Mouse (Mus musculus) spleen, postnatal 4 days (tissue): Measurements from ENCODE around the gene Mnat1.
A peak's percentile ranks its signal among the peaks of the same experiment; 100 is the strongest.
"Not testable (repeated sequence)": the region's sequence is repeated elsewhere in the genome, so short reads cannot be mapped to it uniquely, and the experiment has no call there.

Source experiments
- DNase-seq, 2 experiments: peaks; one replicate each; pipeline ENCODE4 v3.0.0; 2022; ENCODE audit warnings: low spot score in 2 of 2

The Mnat1 gene

DNA sequence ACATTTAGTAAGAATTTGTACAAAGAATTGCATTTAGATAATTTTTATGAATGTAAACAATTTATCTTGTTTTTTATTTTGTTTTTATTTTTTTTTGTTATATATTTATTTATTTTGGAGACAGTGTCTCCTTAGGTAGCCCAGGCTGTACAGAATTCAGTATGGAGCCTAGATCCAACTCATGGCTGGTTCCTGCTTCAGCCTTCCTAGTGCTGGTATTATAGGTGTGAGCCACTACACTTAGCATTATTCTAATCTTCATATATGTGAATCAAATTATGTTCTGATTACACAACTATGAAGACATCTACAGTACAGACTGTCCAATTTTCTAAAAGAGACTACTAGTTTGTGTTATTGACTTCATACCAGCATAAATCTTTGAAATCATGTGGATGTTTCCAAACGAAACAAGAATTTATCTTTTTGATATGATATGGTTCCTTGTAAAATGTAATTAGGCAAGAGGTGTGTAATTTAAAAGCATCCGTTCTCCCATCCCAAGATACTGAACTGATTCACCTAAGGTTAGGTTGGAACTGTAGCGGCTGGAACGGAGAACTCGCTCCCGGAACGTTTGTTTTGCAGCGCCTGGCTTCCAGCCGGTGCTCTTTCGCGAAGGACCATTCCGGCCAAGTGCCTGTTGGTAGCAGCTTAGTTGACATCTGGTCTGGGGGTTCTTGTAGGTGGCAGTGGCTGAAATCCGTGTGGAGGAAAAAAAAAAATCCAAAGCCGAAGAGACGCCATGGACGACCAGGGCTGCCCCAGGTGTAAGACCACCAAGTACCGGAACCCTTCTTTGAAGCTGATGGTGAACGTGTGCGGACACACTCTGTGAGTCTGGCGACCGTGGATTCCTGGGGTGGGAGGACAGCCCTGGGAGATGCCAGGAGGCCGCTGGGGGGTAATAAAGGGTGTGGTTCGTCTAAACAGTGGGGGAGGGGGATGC is at the start of gene Mnat1:
Gene Mnat1 (plus strand): TSS at position 625 of the 949 bp plus-strand sequence.
- peak; percentile 78 to 92 for DNase-seq

DNA sequence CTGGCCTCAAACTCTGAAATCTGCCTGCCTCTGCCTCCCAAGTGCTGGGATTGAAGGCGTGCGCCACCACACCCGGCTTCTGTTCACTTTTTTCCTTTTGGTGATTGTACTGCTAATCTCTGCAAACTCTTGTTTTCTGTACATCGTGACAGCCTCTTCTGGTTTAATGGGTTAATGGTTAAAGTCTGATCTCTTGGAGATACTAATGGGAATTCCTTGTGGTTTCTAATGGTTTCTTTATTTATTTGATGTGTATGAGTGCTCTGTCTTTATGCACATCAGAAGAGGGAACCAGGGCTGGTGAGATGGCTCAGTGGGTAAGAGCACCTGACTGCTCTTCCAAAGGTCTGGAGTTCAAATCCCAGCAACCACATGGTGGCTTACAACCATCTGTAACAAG is 41.7 kb upstream of the Mnat1 start:
- not testable (repeated sequence) for DNase-seq

DNA sequence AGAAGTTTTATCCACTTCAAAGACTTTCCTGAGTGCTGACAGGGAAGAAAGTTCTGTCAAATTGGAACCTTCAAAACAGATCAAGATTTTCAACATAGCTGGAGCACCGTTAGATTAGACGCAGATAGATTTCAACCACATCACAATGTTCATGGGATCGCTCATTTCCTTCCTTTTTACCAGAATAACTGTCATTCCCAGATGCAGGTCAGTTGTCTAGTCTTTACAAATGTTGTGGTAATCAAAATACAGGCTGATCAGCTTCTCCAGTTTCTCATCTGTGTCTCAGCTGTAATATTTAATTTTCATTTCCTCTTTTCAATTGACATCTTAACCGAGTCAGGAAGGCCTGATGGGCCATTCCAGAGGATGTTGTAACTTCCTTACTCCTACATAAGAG is 39.7 kb upstream of the Mnat1 start:
- DNase-seq = no peak

DNA sequence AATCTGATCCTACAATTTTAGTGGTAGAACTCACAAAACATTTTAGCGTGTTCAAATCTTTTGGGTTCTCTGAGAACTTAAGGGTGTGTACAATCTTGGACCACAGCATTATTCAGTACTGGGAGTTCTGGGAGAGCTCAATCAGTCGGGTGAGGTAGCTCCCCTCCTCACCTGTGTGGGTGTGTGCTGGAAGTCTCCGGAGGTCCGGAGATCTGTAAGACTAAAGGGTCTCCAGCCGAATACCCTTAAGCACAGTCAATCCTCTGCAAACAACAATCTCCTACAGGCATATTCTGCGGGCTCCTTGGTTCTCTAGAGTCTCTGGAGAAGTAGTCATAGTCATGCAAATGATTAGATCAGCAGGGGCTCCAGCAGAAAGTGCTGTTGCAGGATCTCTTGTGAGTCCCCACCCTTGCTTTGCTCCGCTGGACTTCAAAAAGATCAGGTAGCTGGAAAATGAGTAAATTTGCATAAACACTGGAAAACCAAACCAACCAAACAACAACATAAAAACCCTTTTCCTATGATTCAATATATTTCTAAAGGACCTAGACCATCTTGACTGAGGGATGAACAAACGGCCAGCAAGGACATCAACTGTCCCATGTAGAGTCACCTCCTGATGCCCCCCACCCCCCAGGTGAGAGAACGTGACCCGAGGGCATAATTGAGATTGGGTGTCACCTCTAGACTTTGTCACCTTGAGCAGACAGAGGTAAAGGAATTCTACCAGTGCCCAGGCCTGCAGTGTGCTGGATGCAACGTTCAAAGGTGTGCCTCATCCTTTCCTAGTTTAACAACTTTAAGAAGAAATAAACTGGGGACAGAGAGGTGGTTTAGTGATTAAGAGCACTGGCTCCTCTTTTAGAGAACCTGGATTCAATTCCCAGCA is 37.5 kb upstream of the Mnat1 start:
- no peak for DNase-seq

DNA sequence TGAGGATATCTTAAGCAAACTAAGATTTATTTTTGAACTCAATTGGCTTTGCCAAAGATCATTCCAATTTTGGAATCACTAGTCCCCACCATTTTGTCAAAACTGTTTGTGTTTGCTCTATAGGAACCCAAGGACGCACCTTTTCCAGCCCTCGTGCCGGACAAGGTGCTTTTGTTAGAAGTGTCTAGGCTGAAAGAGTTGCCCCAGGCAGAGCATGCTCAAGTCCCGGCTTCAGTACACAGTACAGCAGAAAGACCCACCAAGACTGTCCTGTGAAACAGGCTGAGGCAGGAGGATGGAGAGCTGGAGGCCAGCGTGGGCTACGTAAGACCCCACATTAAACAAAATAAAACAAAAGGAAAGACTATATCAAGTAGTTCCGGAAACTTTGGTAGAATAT is 36.4 kb upstream of the Mnat1 start:
- no peak for DNase-seq

DNA sequence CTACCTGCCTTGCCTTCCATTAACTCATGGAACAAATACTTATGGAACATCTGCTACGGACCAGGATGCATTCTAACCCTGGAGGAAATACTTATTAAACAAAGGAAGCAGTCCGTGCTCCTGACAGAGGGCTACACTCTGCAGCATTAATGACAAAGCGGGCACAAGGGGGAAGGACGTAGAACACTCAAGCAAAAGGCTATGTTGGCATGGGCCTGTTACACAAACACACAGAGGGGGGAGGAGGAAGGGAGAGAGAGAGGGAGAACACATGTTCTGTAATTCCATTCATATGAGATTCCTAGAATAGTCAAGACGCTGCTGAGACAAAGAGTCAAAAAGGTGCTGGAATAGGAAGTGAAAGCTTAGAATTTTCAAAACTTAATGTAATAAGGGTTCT is 35.0 kb upstream of the Mnat1 start:
- no peak for DNase-seq

DNA sequence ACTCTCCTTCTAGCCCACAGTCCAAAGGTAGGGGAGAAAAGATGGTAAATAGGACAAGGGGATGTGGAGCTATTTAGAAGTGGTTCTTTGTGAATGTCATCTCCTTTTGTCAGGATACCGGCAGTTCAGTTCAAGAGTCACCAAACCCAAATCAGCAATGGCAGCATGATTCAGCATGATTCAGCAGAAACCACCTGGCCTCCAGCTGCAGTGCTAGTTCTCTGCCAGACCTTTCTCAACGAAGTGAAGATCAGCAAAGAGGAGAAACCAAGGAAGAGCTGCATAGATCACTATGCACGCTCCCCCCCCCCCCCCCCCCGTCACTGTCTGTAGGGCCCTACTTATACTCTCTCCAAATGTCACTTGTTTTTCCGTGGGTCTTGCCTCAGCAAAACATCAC is 34.6 kb upstream of the Mnat1 start:
- DNase-seq = peak in 1 of 2 experiments; percentile 37

DNA sequence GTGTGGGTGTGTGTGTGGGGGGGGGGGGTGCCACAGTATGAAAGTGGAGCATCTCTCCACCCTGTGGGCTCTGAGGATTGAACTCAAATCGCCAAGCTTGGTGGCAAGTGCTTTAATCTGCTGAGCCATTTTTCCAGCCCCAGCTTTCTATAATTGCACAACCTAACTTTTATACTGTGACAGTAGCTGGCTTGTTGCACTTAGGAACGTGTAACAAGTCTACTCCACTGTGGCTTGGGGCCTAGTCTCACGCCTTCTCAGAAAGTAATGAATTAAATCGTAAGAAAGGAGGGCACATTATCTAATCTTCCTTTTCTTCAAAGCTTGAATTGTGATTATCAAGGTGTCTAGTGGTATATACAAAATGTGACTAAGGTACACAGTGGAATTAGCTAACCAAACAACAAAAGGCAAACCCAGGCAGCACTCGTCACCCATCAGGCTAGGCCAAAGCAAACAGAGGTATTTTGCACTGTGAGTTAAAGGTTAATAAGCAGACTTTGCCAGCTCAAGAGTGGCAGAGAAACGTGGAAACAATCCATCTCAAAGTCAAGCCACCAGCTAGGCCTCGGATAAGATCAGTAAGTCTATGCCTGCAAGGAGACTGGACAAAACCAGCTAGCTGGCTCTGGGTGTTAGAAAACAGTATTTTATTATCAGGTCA is 32.7 kb upstream of the Mnat1 start:
- DNase-seq = no peak

DNA sequence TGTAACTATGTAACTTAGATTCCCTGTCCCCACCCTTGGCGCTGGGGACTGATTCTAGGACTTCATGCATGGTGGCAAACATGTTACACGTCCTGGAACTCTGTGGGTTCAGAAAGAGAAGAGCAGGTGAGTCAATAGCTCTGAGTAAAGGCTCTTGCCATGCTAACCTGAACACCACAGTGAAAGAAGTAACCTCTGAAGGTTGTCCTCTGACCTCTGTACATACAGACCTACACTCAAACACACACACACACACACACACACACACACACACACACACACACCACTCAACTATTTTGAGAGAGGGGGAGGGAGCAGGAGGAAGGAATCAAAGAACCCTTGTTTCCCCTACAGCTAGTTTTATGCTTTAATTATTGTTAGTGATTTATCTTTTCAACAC is 29.3 kb upstream of the Mnat1 start:
- DNase-seq = no peak

DNA sequence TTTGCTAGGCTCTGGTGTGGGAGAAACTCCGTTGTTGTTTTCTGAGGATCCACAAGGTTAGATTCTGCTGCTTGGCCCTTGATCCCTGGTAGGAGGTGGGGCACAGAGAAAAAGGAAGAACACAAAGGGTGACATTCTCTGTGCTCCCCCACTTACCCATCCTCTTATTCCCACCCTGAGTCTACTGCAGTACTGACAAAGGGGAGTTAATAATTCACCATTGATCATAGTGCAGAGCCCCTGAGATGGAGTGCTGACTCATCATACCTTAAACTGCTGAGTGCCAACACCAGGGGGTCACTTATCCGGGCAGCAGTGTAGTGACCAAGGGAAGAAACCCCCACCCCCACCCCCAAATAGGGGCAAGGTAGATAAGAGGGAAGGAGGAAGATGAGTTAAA is 28.9 kb upstream of the Mnat1 start:
- DNase-seq = no peak

DNA sequence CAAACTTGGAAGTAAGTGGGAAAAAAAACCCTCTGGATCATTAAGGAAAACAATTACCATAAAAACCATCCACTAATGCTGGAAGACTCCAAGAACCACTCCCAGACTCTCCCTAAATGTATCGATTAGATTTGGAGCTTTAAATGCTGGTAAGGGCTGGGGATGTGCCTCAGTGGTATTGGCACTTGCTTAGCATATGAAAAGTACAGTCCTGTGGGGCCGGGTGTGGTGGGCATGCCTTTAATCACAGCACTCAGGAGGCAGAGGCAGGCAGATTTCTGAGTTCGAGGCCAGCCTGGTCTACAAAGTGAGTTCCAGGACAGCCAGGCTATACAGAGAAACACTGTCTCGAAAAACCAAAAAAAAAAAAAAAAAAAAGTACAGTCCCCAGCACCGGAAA is 27.3 kb upstream of the Mnat1 start:
- DNase-seq = not testable (repeated sequence)

DNA sequence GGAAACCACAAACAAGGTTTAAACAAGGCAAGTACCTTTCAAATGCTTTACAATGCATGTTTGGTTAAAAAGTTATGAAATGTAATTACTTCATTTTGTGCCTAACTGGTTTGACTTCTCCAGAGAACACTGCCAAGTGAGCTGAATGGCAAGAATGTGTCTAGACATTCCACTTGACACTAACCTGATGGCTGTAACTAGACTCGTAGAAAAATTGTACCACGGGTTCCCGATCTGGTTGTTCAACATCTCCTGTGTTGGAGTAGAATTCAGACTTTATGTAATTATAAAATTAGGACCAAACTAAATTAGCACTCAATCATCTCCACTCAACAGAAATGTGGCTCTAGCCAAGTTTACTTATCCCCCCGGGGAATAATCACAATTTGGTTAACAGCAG is 24.9 kb upstream of the Mnat1 start:
- DNase-seq = no peak

DNA sequence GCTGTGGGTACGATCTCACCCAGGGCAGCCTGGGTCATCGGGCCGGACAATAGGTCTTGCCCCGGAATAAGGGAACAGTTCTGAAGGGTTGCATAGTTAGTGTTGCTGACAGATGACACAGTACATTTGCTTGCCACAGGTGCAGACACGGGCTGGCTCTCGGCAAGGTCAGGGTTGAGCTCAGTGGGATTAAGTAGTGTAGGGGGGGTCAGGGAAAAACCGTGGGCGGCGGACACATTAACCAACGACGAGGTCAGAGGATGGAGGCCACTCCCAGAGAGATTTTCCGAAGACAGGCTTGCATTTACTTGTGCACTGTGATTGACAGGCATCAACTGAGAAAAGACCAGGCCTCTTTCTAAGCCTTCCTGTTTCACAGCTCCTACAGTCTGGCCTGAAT is 19.8 kb upstream of the Mnat1 start:
- no peak for DNase-seq

DNA sequence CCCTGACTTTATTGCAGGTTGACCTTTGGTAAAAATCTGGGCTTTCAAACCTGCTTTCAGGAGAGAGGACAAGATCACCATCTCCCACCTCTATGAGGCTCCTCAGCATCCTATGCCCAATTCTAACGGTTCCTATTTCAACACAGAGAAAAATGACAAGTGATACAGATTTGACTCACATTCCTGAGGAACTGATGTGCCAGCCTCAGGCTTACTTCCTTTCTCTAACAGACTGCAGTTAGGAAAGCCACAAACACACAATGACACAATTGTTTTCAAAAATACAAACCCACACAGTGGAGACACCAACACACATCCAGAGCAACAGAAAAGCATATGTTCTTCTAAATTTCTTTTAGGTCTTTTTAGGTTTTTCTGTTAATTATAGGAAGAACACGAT is 15.7 kb upstream of the Mnat1 start:
- no peak for DNase-seq

DNA sequence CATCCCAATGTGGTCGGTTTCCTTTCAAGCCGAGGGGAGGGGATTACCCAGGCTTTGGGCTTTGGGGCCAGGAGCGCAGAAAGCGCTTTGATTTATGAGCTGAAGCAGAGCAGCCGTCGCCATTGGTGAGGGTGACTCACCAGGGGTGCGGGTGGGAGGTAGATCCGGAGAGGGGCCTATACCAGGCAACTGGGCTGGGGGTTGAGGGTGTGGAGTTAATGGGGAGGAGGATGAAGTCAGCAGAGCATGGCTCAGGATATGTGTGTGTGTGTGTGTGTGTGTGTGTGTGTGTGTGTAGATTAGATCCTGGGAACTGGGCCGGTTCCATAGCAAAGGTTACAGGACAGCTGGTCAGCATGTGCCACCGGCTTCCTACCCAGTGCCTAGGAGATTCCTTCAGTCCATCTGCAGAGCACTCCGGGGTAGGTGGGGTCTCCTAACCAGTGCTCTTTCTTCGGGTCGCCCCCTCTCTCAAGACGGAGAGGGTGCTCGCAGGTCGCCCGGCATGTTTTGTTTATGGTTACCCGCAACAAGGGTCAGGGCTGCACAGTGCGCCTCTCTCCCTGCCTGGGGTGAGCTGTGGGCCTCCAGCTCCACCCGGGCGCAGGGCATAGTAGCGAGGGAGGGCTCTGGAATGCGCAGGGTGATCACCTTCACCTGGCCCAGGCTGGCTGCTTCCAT is 12.9 kb upstream of the Mnat1 start:
- no peak for DNase-seq

DNA sequence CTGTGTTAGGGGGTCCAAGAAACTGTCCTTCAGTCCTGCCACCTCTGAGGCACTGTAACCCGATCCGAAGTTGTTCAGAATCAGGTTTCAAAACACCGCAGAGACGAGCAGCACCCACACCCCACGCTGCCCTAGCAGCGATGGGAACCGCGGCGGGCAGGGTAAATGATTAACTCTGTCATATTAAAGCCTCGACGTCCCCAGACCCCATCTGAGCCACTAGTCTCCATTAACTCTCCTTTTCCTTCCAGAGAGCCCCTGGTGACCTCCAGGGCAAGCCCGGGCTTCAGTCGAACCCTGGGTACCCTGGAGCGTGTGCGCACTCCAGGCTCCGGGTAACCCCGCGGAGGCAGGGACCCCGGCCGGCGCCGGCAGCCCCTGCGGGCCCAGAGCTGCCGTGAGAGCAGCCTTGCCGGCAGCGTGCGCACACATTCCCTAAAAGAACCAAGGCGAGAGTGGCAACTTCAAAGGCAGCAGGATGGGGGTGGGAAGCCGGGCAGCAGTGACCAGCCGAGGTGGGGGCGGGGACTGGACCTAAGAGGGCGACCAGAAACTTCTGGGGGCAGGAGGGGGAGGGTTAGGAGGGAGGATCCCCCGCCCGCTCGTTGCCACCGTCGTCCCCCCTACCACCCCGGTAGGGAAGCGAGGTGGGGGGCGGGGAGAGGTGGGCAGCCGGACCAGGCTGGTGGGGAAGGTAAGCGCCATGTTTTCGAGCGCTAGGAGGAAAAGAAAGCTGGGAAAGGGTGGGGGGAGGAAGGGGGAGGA is 11.8 kb upstream of the Mnat1 start:
- DNase-seq = no peak

DNA sequence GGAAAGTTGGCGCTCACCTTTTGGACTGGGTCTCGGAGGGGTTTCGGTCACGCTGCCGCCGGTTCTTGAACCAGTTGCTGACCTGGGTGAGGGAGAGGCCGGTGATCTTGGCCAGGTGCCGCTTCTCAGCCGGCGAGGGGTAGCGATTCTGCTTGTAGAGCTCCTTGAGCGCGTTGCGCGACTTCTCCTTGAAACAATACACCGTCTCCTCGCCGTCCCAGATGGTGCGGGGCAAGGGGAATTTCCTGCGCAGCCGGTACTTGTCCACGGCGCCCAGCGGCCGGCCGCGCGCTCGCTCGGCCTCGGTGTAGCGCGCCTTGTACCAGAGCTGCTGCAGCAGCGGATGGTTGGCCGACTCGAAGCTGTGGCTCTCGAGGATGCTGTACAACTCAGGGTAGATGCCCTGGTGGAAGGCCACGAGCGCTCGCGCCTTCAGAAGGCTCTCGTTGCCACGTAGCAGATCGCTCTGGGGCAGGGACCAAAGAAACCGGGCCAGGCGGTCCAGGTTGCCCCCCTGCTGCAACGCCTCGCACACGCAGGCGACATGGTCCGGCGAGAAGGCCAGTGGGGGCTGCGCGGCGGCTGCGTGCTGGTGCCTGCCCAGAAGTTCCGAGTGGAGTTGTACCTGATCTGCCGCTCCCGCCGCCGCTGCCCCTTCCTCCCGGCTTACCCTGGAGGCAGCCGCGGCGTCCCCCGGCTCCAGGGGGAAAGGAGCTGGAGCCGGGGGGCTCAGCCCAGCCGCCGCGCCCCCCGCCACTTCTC is 11.0 kb upstream of the Mnat1 start:
- DNase-seq = no peak

DNA sequence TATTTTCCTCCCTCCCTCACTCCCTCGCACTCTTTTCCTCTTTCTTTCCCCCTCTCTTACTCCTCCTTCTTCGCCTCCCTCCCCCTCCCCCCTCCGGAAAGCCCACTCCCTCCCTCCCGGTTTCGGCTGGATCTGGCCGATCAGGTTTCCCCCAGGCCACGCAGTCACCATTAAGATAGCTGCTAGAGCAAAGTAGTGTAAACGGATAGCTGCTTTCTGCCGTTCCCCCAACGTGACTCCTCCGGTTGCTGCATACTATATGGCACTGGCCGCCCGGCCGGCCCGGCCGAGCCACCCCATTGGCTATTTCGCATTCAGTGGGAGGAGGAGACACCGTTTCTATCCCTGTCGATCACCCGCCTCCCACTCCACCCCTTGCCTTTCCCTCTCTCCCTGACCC is 10.3 kb upstream of the Mnat1 start, which contains the start of gene Six4:
Gene Six4 (minus strand): TSS at position 261 of the 400 bp plus-strand sequence.
- DNase-seq = no peak

DNA sequence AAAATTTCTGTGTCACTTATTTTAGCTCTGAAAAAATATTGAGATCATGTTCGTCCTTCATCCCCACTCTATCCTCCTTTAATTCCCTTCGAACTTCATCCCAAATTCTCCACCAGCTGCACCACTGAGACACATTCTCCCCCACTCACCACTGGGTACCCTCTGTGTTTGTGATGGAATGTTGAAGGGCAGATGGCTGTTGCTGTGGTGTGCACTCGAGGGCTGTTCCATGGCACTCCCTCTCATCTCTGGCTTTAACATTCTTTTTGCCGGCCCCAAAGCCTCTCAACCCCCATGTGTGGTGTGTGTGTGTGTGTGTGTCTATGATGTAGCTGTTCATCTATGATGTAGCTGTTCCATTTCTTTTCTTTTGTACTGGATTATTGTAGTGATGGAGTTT is 1.7 kb downstream of the Mnat1 start:
- no peak for DNase-seq

DNA sequence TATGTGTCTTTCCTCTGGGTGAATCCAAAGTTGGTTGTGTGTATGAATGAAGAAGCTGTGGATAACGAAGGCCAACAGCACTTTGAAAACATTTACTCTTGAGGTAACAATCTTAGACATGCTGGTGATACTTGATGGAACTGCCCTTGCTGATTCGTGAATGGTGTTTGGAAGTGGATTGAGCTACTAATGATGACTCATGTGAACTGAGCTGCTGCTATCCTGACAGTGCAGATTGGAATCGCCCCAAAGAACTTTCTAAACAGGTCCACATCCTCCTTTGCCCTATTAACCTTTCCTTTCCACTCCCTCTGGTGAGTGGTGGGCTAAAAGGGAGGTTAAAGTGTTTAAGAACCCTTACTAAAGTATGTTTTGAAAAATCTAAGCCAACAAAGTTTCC is 17.2 kb downstream of the Mnat1 start:
- DNase-seq = no peak
